In the genomic region with DNA sequence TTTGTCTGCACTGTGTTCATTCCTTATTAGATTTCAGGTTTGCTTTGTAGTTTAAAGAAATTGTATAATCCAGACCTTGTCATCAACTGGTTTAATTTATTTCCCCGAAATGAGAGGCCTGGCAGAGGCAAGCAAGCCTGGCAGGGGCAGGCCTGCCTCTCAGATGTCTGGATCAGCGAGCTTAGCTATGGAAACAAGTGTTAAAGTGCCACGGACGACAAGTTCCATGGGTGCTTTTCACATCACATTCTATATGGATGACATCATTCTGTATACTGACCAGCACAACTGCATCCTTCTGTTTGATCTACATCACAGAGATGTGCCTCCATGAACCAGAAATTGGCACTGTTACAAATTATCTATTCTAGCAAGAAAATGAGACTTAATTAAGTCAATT, we compare ENCODE assay signal across 18 mouse cellular contexts.
A peak's percentile ranks its signal among the peaks of the same experiment; 100 is the strongest.
DNase-seq lines count a peak whose midpoint lies in the region; ATAC-seq and TF ChIP-seq lines count a peak whose summit lies in the region.
"Had no signal": no experiment of that assay in that cellular context is flagged by ENCODE, and none has a peak within 500 bp of the region (broad histone marks: within the 10 kb centered on the region; RNA-seq: fewer than 3 reads in every experiment).

No protein-coding gene starts in this region.

- dilution Hi-C loops in CH12.LX (cut with MboI; ENCODE audit: extremely low pct_ligation_motif_present, extremely low pct_unique_long_range_greater_than_20kb, low sequenced_read_pairs), result no loop called here

- no peaks in the 10 kb centered on the region for H3K9me3 ChIP-seq in forebrain, embryonic 15.5 days
- no peaks in the 10 kb centered on the region for H3K9me3 ChIP-seq in forebrain, embryonic 11.5 days (ENCODE audit: control insufficient read depth, low read length)
- H3K9me3 ChIP-seq in CH12.LX (replicated peaks; ENCODE audit: low read length), result no peaks in the 10 kb centered on the region
- no peaks in the 10 kb centered on the region for H3K9me3 ChIP-seq in embryonic facial prominence, embryonic 11.5 days (replicated peaks; ENCODE audit: control insufficient read depth, low read length)
- H3K9me3 ChIP-seq in midbrain, postnatal 0 days (ENCODE audit: low read length), result no peaks in the 10 kb centered on the region
- H3K9me3 ChIP-seq: heart, embryonic 12.5 days; limb, embryonic 15.5 days; neural tube, embryonic 13.5 days had no signal

- H3K36me3 ChIP-seq in forebrain, embryonic 15.5 days, result no peaks in the 10 kb centered on the region
- no peaks in the 10 kb centered on the region for H3K36me3 ChIP-seq in forebrain, embryonic 11.5 days (ENCODE audit: control insufficient read depth, insufficient read depth, low read length)
- H3K36me3 ChIP-seq in CH12.LX (replicated peaks in 1 of 2; ENCODE audit: control insufficient read depth in 1 of 2, insufficient read depth in 1 of 2, low read length in 1 of 2), result no peaks in the 10 kb centered on the region
- H3K36me3 ChIP-seq in embryonic facial prominence, embryonic 11.5 days (replicated peaks; ENCODE audit: control insufficient read depth, insufficient read depth, low read depth, low read length), result no peaks in the 10 kb centered on the region
- H3K36me3 ChIP-seq in midbrain, postnatal 0 days (ENCODE audit: insufficient read depth, low read length), result no peaks in the 10 kb centered on the region
- H3K36me3 ChIP-seq: heart, embryonic 12.5 days; limb, embryonic 15.5 days; neural tube, embryonic 13.5 days had no signal

- H3K27me3 ChIP-seq in forebrain, embryonic 15.5 days, result peaks cover 17% of the 10 kb centered on the region
- no peaks in the 10 kb centered on the region for H3K27me3 ChIP-seq in forebrain, embryonic 11.5 days (ENCODE audit: control insufficient read depth, insufficient read depth, low read length)
- H3K27me3 ChIP-seq in CH12.LX (replicated peaks), result no peaks in the 10 kb centered on the region
- no peaks in the 10 kb centered on the region for H3K27me3 ChIP-seq in embryonic facial prominence, embryonic 11.5 days (ENCODE audit: control insufficient read depth, insufficient read depth, low read length)
- H3K27me3 ChIP-seq in midbrain, postnatal 0 days (ENCODE audit: insufficient read depth, low read length), result no peaks in the 10 kb centered on the region
- H3K27me3 ChIP-seq: heart, embryonic 12.5 days; limb, embryonic 15.5 days; neural tube, embryonic 13.5 days had no signal

- H3K4me2 ChIP-seq in forebrain, embryonic 15.5 days (replicated peaks), result no peak overlapping the region
- H3K4me2 ChIP-seq in forebrain, embryonic 11.5 days (ENCODE audit: low read depth, low read length, severe bottlenecking), result no peak overlapping the region
- peak overlapping the region; percentile 65; the same call in 1 of the 2 replicates for H3K4me2 ChIP-seq in CH12.LX (ENCODE audit: insufficient read depth, low read depth, poor library complexity, severe bottlenecking)
- H3K4me2 ChIP-seq in embryonic facial prominence, embryonic 11.5 days (ENCODE audit: low read depth, low read length), result no peak overlapping the region
- no peak overlapping the region for H3K4me2 ChIP-seq in midbrain, postnatal 0 days (ENCODE audit: low read depth, low read length, poor library complexity, severe bottlenecking)
- H3K4me2 ChIP-seq: heart, embryonic 12.5 days; limb, embryonic 15.5 days; neural tube, embryonic 13.5 days had no signal

- DNase-seq in forebrain, embryonic 11.5 days (ENCODE audit: low spot score), result no peak
- no peak for DNase-seq in CH12.LX (ENCODE audit: extremely low read depth)
- peak; percentile 14 for DNase-seq in embryonic facial prominence, embryonic 11.5 days (ENCODE audit: low spot score)
- DNase-seq in gastrocnemius, postnatal 14 days, result peak; percentile 29
- DNase-seq in midbrain, postnatal 0 days (ENCODE audit: low spot score), result no peak
- no peak for DNase-seq in ovary, adult 18-20 months (ENCODE audit: low spot score)
- DNase-seq: cerebellum, adult 9-10 months; kidney, adult 18-20 months; kidney, postnatal 14 days; right cerebral cortex, postnatal 4 days; thymus, postnatal 4 days had no signal

- peak overlapping the region; percentile 49; the same call in 1 of the 2 replicates for H3K27ac ChIP-seq in forebrain, embryonic 15.5 days (replicated peaks)
- no peak overlapping the region for H3K27ac ChIP-seq in forebrain, embryonic 11.5 days (ENCODE audit: low read depth, low read length)
- no peak overlapping the region for H3K27ac ChIP-seq in CH12.LX (ENCODE audit: insufficient read depth, low read depth)
- H3K27ac ChIP-seq in embryonic facial prominence, embryonic 11.5 days (replicated peaks; ENCODE audit: low read depth, low read length), result no peak overlapping the region
- no peak overlapping the region for H3K27ac ChIP-seq in midbrain, postnatal 0 days (ENCODE audit: low read depth, low read length)
- H3K27ac ChIP-seq: hindbrain, postnatal 0 days; limb, embryonic 15.5 days; neural tube, embryonic 13.5 days had no signal

- peak; percentile 71 for ATAC-seq in forebrain, embryonic 15.5 days (replicated peaks)
- no peak for ATAC-seq in forebrain, embryonic 11.5 days (replicated peaks; ENCODE audit: low FRiP score)
- no peak for ATAC-seq in embryonic facial prominence, embryonic 11.5 days (replicated peaks; ENCODE audit: insufficient number of reproducible peaks, low FRiP score, low TSS enrichment, low read depth)
- ATAC-seq in midbrain, postnatal 0 days (ENCODE audit: low FRiP score), result no peak
- ATAC-seq: activated CD4-positive, CD25-positive, alpha-beta regulatory T cell, adult 4 months; hindbrain, postnatal 0 days; Patski had no signal

- no peaks in the 10 kb centered on the region for H3K79me2 ChIP-seq in CH12.LX (replicated peaks; ENCODE audit: control insufficient read depth, extremely low read depth, insufficient read depth, poor library complexity, severe bottlenecking)

- H3K9ac ChIP-seq in forebrain, embryonic 15.5 days (replicated peaks), result no peak overlapping the region
- no peak overlapping the region for H3K9ac ChIP-seq in forebrain, embryonic 11.5 days (ENCODE audit: low read length)
- peak overlapping the region; percentile 8; the same call in 1 of the 2 replicates for H3K9ac ChIP-seq in CH12.LX (ENCODE audit: insufficient read depth, low read depth)
- no peak overlapping the region for H3K9ac ChIP-seq in embryonic facial prominence, embryonic 11.5 days (replicated peaks; ENCODE audit: low read length)
- H3K9ac ChIP-seq in midbrain, postnatal 0 days (replicated peaks; ENCODE audit: low read length, poor library complexity, severe bottlenecking), result no peak overlapping the region
- H3K9ac ChIP-seq: heart, embryonic 12.5 days; limb, embryonic 15.5 days; neural tube, embryonic 13.5 days had no signal

- in situ Hi-C loops in CH12.LX (cut with MboI; ENCODE audit: low pct_ligation_motif_present, low pct_unique_long_range_greater_than_20kb, low sequenced_read_pairs), result no loop called here

- no peak for TF ChIP-seq EP300 in CH12.LX (IDR thresholded peaks at IDR 0.05; ENCODE audit: low read length)

- intact Hi-C loops in gastrocnemius, postnatal 14 days (cut with DNase I; ENCODE audit: low total_unique reads), result no loop called here

- no peak overlapping the region for H3K4me3 ChIP-seq in forebrain, embryonic 15.5 days
- no peak overlapping the region for H3K4me3 ChIP-seq in forebrain, embryonic 11.5 days (ENCODE audit: low read depth, low read length)
- H3K4me3 ChIP-seq in CH12.LX (replicated peaks in 1 of 3; ENCODE audit: low read depth in 2 of 3, low read length in 2 of 3, poor library complexity in 1 of 3), result no peak overlapping the region
- H3K4me3 ChIP-seq in embryonic facial prominence, embryonic 11.5 days (ENCODE audit: low read depth, low read length), result no peak overlapping the region
- H3K4me3 ChIP-seq in midbrain, postnatal 0 days (ENCODE audit: low read depth, low read length), result no peak overlapping the region
- H3K4me3 ChIP-seq: heart, embryonic 12.5 days; limb, embryonic 15.5 days; neural tube, embryonic 13.5 days had no signal

- WGBS in forebrain, embryonic 15.5 days, result 10% methylated on average over 4 of the region's 4 CpGs
- 40% methylated on average over 4 of the region's 4 CpGs for WGBS in forebrain, embryonic 11.5 days
- WGBS in embryonic facial prominence, embryonic 11.5 days, result 44% methylated on average over 4 of the region's 4 CpGs
- WGBS in midbrain, postnatal 0 days, result 30% methylated on average over 4 of the region's 4 CpGs

- TF ChIP-seq RAD21 in CH12.LX (IDR thresholded peaks at IDR 0.05; ENCODE audit: low read depth, low read length), result no peak

- peaks cover 17% of the 10 kb centered on the region for H3K4me1 ChIP-seq in forebrain, embryonic 15.5 days
- no peaks in the 10 kb centered on the region for H3K4me1 ChIP-seq in forebrain, embryonic 11.5 days (replicated peaks; ENCODE audit: control insufficient read depth, insufficient read depth, low read length)
- peaks cover 5 to 23% of the 10 kb centered on the region in 2 experiments for H3K4me1 ChIP-seq in CH12.LX (ENCODE audit: control insufficient read depth in 1 of 2, insufficient read depth in 2 of 2)
- no peaks in the 10 kb centered on the region for H3K4me1 ChIP-seq in embryonic facial prominence, embryonic 11.5 days (ENCODE audit: control insufficient read depth, insufficient read depth, low read length)
- no peaks in the 10 kb centered on the region for H3K4me1 ChIP-seq in midbrain, postnatal 0 days (ENCODE audit: insufficient read depth, low read length)
- H3K4me1 ChIP-seq: limb, embryonic 15.5 days; neural tube, embryonic 13.5 days had no signal

- no peak for TF ChIP-seq CTCF in CH12.LX (conservative IDR thresholded peaks at IDR 0.05 in 1 of 2, IDR thresholded peaks at IDR 0.05 in 1 of 2; ENCODE audit: low read depth in 2 of 2, low read length in 2 of 2)
- TF ChIP-seq CTCF in midbrain, postnatal 0 days (IDR thresholded peaks at IDR 0.05), result no peak

- no peak for TF ChIP-seq POLR2A in CH12.LX (IDR thresholded peaks at IDR 0.05; ENCODE audit: low read depth, low read length)

TF ChIP-seq in CH12.LX, 34 proteins besides CTCF, POLR2A, EP300 and RAD21:
- TF ChIP-seq UBTF (IDR thresholded peaks at IDR 0.05; ENCODE audit: low read depth, low read length) (no peak), MEF2A (IDR thresholded peaks at IDR 0.05; ENCODE audit: borderline replicate concordance, low read depth, low read length) (no peak), CHD2 (IDR thresholded peaks at IDR 0.05; ENCODE audit: low read length) (no peak), PAX5 (IDR thresholded peaks at IDR 0.05; ENCODE audit: low read length) (no peak), SIN3A (IDR thresholded peaks at IDR 0.05; ENCODE audit: low read length) (no peak), E2F4 (IDR thresholded peaks at IDR 0.05; ENCODE audit: insufficient replicate concordance, low read depth, low read length) (no peak), ZC3H11A (IDR thresholded peaks at IDR 0.05; ENCODE audit: low read depth, low read length) (no peak), USF2 (conservative IDR thresholded peaks at IDR 0.05; ENCODE audit: low read depth, low read length) (no peak)

Comparison
In these comparisons a context has a peak if more than half of its experiments do, and no peak if none do; other contexts are left out.
1. DNase-seq: peak in embryonic facial prominence, embryonic 11.5 days (single experiment) and gastrocnemius, postnatal 14 days (single experiment); none in forebrain, embryonic 11.5 days (single experiment), CH12.LX (single experiment), midbrain, postnatal 0 days (single experiment) and ovary, adult 18-20 months (single experiment).